Mouse (Mus musculus) cerebellum, postnatal 25 days (tissue): ENCODE data around the gene Ephb4.

Experiments
- DNase-seq, 2 experiments: peaks; one replicate each; pipeline ENCODE4 v3.0.0; 2021; ENCODE audit warnings: mixed read lengths in 2 of 2

Ephb4 gene

GRCm38 (mm10) chr5:137373371-137373950 lies 23.6 kb downstream of the Ephb4 start:
- no peak for DNase-seq

GRCm38 (mm10) chr5:137374521-137375080 lies 24.7 kb downstream of the Ephb4 start:
- no peak for DNase-seq

GRCm38 (mm10) chr5:137375627-137376026 lies 25.7 kb downstream of the Ephb4 start:
- no peak for DNase-seq

GRCm38 (mm10) chr5:137376198-137376597 lies 26.3 kb downstream of the Ephb4 start:
- DNase-seq, result no peak

GRCm38 (mm10) chr5:137376722-137377121 lies 26.8 kb downstream of the Ephb4 start:
- no peak for DNase-seq

GRCm38 (mm10) chr5:137377176-137377575 lies 27.3 kb downstream of the Ephb4 start:
- DNase-seq, result no peak

- DNase-seq, result no peak
Measured at GRCm38 (mm10) chr5:137377603-137378002, 27.7 kb downstream of the Ephb4 start.

GRCm38 (mm10) chr5:137381152-137381551 lies 31.2 kb downstream of the Ephb4 start:
- peak; percentile 53 to 76 for DNase-seq

GRCm38 (mm10) chr5:137383441-137383840 lies 33.5 kb downstream of the Ephb4 start:
- no peak for DNase-seq

- DNase-seq, result no peak
Measured at GRCm38 (mm10) chr5:137386712-137387111, 36.8 kb downstream of the Ephb4 start.

- DNase-seq, result peak in 1 of 2 experiments; percentile 14
Measured at GRCm38 (mm10) chr5:137391641-137392040, 41.7 kb downstream of the Ephb4 start.

GRCm38 (mm10) chr5:137394456-137394855 lies 44.5 kb downstream of the Ephb4 start:
- DNase-seq, result no peak

GRCm38 (mm10) chr5:137404081-137404480 lies 54.2 kb downstream of the Ephb4 start:
- DNase-seq, result no peak

- peak in 1 of 2 experiments; percentile 7 for DNase-seq
Measured at GRCm38 (mm10) chr5:137409451-137409850, 59.5 kb downstream of the Ephb4 start.

- DNase-seq, result no peak
Measured at GRCm38 (mm10) chr5:137410066-137410465, 60.2 kb downstream of the Ephb4 start.

- no peak for DNase-seq
Measured at GRCm38 (mm10) chr5:137410549-137410948, 60.6 kb downstream of the Ephb4 start.

- no peak for DNase-seq
Measured at GRCm38 (mm10) chr5:137411235-137411634, 61.3 kb downstream of the Ephb4 start.

- no peak for DNase-seq
Measured at GRCm38 (mm10) chr5:137414253-137414652, 64.3 kb downstream of the Ephb4 start.

- DNase-seq, result no peak
Measured at GRCm38 (mm10) chr5:137419105-137419504, 69.2 kb downstream of the Ephb4 start.

GRCm38 (mm10) chr5:137419841-137420240 lies 69.9 kb downstream of the Ephb4 start:
- no peak for DNase-seq

- DNase-seq, result no peak
Measured at GRCm38 (mm10) chr5:137425648-137426047, 75.7 kb downstream of the Ephb4 start.
